Mouse (Mus musculus): ENCODE data around the gene Lbr.

DNA sequence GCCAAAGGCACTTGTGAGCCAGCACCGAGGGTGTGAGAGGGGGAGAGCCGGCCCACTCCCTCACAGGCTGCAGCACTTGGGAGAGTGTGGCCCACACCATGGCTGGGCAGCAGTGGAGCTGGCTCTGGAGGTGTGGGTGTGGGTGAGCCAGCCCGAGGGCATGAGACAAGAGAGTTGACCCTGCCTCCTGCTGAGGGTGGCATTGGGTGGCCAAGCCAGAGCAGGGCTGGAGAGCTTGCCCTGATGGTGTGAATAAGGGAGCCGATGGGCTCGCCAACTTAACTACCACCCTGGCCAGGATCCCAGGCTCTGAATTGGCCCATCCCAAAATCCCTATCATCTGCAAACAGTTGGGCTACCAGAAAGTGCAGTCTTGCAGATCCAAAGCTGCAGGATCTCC is 35.6 kb upstream of the Lbr start:
- no peak for TF ChIP-seq CTCF (IDR thresholded peaks at IDR 0.05; ENCODE audit: borderline replicate concordance, insufficient read depth, low read length)
- TF ChIP-seq POLR2A (IDR thresholded peaks at IDR 0.05; ENCODE audit: low read depth, low read length) = no peak

Data from embryonic fibroblast, embryonic 13.5 days (primary cell).